Mouse (Mus musculus) erythroblast, embryonic 14.5 days (primary cell): ENCODE results near the gene Psme2.

ENCODE experiments used
- GATA1 ChIP-seq: IDR thresholded peaks from 2 replicates; pipeline ENCODE4 v1.6.1; 2012; ENCODE audit warnings: low read length, inconsistent platforms, mixed read lengths
- TAL1 ChIP-seq: IDR thresholded peaks from 3 replicates; pipeline ENCODE4 v1.6.1; 2012; ENCODE audit warnings: low read length, inconsistent platforms, mixed read lengths

- TF ChIP-seq GATA1 (no peak), TAL1 (no peak)
These were observed 1.6 kb downstream of the Psme2 start for GRCm38 (mm10) chr14:55589271-55589670.
